Mouse (Mus musculus) intestine, postnatal 0 days (tissue): ENCODE measurements around the gene Caskin2. TPM values are rescaled to one million over a fixed set of nuclear protein-coding genes. Genes with fewer than 3 reads are reported as not detected.

Source experiments
- ATAC-seq: fragments of 200-750 bp; cut with Nextera tagmentation; 2 replicates; pipeline ENCODE4 v1.8.0; 2017; ENCODE audit warnings: mild to moderate bottlenecking, moderate TSS enrichment, moderate library complexity
- H3K27ac ChIP-seq: fragments of 300-500 bp; sonication (generic); 2 replicates; pipeline ENCODE4 v1.5.1; 2014; ENCODE audit warnings: mild to moderate bottlenecking, low read depth, low read length, moderate library complexity
- H3K27me3 ChIP-seq: fragments of 300-500 bp; sonication (generic); replicated peaks from 2 replicates; pipeline ENCODE4 v1.6.1; 2014; ENCODE audit warnings: low read length, mixed read lengths; ENCODE audit not compliant: control insufficient read depth, insufficient read depth
- H3K36me3 ChIP-seq: fragments of 300-500 bp; sonication (generic); 2 replicates; pipeline ENCODE4 v1.6.1; 2014; ENCODE audit warnings: mild to moderate bottlenecking, moderate library complexity; ENCODE audit not compliant: control insufficient read depth, insufficient read depth
- H3K4me1 ChIP-seq: fragments of 300-500 bp; sonication (generic); replicated peaks from 2 replicates; pipeline ENCODE4 v1.6.1; 2014; ENCODE audit warnings: antibody characterized with exemption, low read length, mixed read lengths; ENCODE audit not compliant: control insufficient read depth, insufficient read depth
- H3K4me2 ChIP-seq: fragments of 300-500 bp; sonication (generic); replicated peaks from 2 replicates; pipeline ENCODE4 v1.6.1; 2014; ENCODE audit warnings: low read depth, mild to moderate bottlenecking, moderate library complexity
- H3K4me3 ChIP-seq: fragments of 300-500 bp; sonication (generic); 2 replicates; pipeline ENCODE4 v1.5.1; 2014; ENCODE audit warnings: low read depth, low read length
- H3K9ac ChIP-seq: fragments of 300-500 bp; sonication (generic); 2 replicates; pipeline ENCODE4 v1.6.1; 2014; ENCODE audit warnings: mild to moderate bottlenecking, low read depth, low read length
- H3K9me3 ChIP-seq: fragments of 300-500 bp; sonication (generic); 2 replicates; pipeline ENCODE4 v1.6.1; 2016; ENCODE audit warnings: mixed run types; ENCODE audit not compliant: control insufficient read depth
- CTCF ChIP-seq: sonication (generic); IDR thresholded peaks from 2 replicates; pipeline ENCODE4 v1.5.1; 2016; ENCODE audit warnings: low read depth, mild to moderate bottlenecking, control low read depth, antibody characterized with exemption, moderate library complexity
- WGBS: fragments of 180-500 bp; shearing (Covaris S2); extraction: QIAGEN DNeasy Blood & Tissue Kit; methylation state at CpG from one replicate; pipeline ENCODE4 v1.1.7; 2014; 5-methylcytosine and 5-hydroxymethylcytosine counted together
- polyA plus RNA-seq: library from polyadenylated mRNA; unstranded; fragments of >200 nt; fragmentation: Nextera tagmentation; extraction: Ambion mirVana; gene quantifications from 2 replicates; pipeline ENCODE4 v1.2.1, GENCODE M21; 2015

Caskin2 gene
- polyA plus RNA-seq, 1 experiment from 2014 or later, result 7.4 TPM

DNA sequence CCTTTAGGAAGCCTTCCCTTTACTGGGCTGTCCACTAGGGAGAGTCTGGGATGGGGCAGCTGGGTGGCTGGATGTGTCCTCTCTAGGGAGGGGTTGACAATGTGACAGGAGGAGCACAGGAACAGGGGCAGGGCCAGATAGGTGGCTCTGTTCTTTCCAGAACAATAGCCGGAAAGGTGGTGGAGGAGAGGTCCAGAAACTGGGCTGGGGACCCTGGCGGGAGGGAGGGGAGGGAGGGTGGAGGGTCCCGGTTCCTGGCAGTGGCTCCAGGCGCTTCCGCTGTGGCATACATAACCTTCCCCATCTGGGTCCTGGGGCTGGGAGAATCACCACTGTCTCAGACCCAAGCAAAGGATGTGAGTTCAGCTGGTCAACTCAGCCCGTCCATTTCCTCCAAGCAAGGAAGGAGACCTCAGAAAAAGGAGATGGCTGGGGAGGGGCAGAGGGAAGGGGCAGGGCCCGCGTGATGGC is 4.1 kb downstream of the Caskin2 start:
- Histone ChIP-seq H3K36me3 (peaks cover 49% of the 10 kb centered on the region), H3K4me1 (peaks cover 24% of the 10 kb centered on the region), H3K4me3 (no peak overlapping the region), H3K4me2 (peak overlapping the region; percentile 99), H3K9ac (0 out of 2 replicates have a peak overlapping the region, but pooled peaks have one; percentile 17), H3K27ac (no peak overlapping the region; the same call in 1 of the 2 replicates), H3K9me3 (no peaks in the 10 kb centered on the region), H3K27me3 (no peaks in the 10 kb centered on the region)
- 0 out of 2 replicates have a peak, but pooled peaks have one; percentile 22 for TF ChIP-seq CTCF
- no peak for ATAC-seq
- WGBS, result 55% methylated on average over 8 of the region's 8 CpGs

- peaks cover 24% of the 10 kb centered on the region for H3K4me1 ChIP-seq
- 29% methylated on average over 10 of the region's 10 CpGs for whole genome bisulfite sequencing
- no peak overlapping the region for H3K4me3 ChIP-seq
Measured at GRCm38 (mm10) chr11:115808696-115809310, 4.6 kb downstream of the Caskin2 start.

DNA sequence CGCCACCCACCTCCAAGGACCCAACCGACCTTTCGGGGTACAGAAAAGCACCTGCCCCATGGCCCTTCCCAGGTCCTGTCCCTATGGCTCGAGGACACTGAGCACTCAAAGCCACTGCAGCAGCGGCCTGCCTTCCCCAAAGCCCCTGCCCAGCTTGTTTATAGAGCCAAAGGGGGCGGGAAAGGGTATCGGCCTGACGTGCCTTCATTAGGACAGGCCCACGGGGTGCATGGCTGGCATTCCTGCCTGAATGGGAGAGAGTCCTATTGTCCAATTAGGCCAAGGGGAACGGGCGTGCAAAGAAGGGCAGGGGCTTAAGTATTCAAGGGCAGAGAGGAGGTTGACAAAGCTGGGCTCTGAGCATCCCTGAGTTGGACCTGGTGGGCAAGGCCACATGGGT is 5.5 kb downstream of the Caskin2 start:
- no peak overlapping the region for H3K9ac ChIP-seq
- no peaks in the 10 kb centered on the region for H3K9me3 ChIP-seq
- ATAC-seq, result no peak
- peaks cover 22% of the 10 kb centered on the region for H3K4me1 ChIP-seq
- no peaks in the 10 kb centered on the region for H3K27me3 ChIP-seq
- no peak overlapping the region for H3K4me2 ChIP-seq
- H3K27ac ChIP-seq, result no peak overlapping the region
- no peak for TF ChIP-seq CTCF
- peaks cover 60% of the 10 kb centered on the region for H3K36me3 ChIP-seq
- WGBS, result 78% methylated on average over 11 of the region's 11 CpGs
- H3K4me3 ChIP-seq, result no peak overlapping the region

More at GRCm38 (mm10) chr11:115808696-115809310, 4.6 kb downstream of the Caskin2 start:
- ATAC-seq, result no peak
- Histone ChIP-seq H3K27ac (peak overlapping the region; percentile 28), H3K4me2 (peak overlapping the region; percentile 99), H3K36me3 (peaks cover 52% of the 10 kb centered on the region), H3K9ac (0 out of 2 replicates have a peak overlapping the region, but pooled peaks have one; percentile 17), H3K27me3 (no peaks in the 10 kb centered on the region), H3K9me3 (no peaks in the 10 kb centered on the region)
- TF ChIP-seq CTCF, result no peak

DNA sequence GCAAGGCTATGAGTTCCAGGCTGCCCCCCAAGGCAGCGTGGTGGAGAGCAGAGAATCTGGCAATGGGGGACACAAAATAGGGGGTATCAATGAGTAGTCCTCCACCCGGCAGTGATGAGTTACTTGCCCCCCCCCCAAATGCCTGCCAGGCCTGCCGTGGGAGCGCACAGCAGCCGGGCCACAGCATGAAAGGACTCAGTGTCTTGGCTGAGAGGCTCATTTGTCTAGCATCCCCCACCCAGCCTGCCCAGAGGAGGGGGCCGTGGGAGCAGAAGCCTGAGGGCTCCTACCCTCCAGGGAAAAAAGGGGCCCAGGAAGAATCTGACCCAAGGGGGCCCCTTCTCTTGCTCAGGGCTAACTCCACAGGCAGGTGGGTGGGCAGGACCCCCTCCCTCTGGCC is 6.1 kb downstream of the Caskin2 start:
- H3K4me3 ChIP-seq, result no peak overlapping the region
- no peak overlapping the region for H3K27ac ChIP-seq
- H3K27me3 ChIP-seq, result no peaks in the 10 kb centered on the region
- peaks cover 67% of the 10 kb centered on the region for H3K36me3 ChIP-seq
- no peak for ATAC-seq
- no peak for TF ChIP-seq CTCF
- H3K9ac ChIP-seq, result no peak overlapping the region
- no peak overlapping the region for H3K4me2 ChIP-seq
- H3K9me3 ChIP-seq, result no peaks in the 10 kb centered on the region
- peaks cover 16% of the 10 kb centered on the region for H3K4me1 ChIP-seq
- WGBS, result 94% methylated on average over 6 of the region's 6 CpGs

DNA sequence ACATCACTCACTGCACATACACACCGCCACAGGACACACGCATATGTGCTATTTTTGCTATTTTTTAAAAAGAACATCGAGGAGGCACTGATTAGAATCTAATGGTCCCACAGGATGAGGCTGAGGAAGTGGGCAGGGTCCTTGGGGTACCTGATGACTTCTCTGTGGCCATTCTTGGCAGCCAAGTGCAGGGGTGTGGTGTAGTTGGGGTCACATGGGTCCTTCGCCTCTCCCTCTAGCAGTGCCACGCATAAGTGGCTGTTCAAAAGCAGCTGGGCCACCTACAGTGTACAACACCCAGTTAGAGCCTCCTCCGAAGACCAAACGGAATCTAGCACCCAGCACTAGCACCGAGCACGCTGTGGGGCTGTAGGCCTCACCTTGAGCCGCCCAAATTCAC is 7.3 kb downstream of the Caskin2 start:
- TF ChIP-seq CTCF, result no peak
- no peak for ATAC-seq
- no peaks in the 10 kb centered on the region for H3K27me3 ChIP-seq
- H3K27ac ChIP-seq, result no peak overlapping the region
- peaks cover 10% of the 10 kb centered on the region for H3K4me1 ChIP-seq
- 91% methylated on average over 10 of the region's 10 CpGs for WGBS
- no peak overlapping the region for H3K4me3 ChIP-seq
- H3K36me3 ChIP-seq, result peaks cover 72% of the 10 kb centered on the region
- H3K4me2 ChIP-seq, result no peak overlapping the region
- H3K9ac ChIP-seq, result no peak overlapping the region
- no peaks in the 10 kb centered on the region for H3K9me3 ChIP-seq

- Histone ChIP-seq H3K4me3 (no peak overlapping the region), H3K27ac (no peak overlapping the region), H3K4me1 (peaks cover 9% of the 10 kb centered on the region), H3K27me3 (no peaks in the 10 kb centered on the region), H3K4me2 (no peak overlapping the region), H3K9me3 (no peaks in the 10 kb centered on the region), H3K9ac (no peak overlapping the region), H3K36me3 (peaks cover 76% of the 10 kb centered on the region)
- 96% methylated on average over 7 of the region's 7 CpGs for WGBS
- no peak for ATAC-seq
- TF ChIP-seq CTCF, result no peak
Measured at GRCm38 (mm10) chr11:115805005-115805404, 8.4 kb downstream of the Caskin2 start.
